Mouse (Mus musculus): Measurements from ENCODE around the gene Ddx1. TPM values are rescaled to one million over a fixed set of nuclear protein-coding genes. Genes with fewer than 3 reads are reported as not detected.

Ddx1 gene
- polyA plus RNA-seq, 1 experiment, result 43.0 TPM

DNA sequence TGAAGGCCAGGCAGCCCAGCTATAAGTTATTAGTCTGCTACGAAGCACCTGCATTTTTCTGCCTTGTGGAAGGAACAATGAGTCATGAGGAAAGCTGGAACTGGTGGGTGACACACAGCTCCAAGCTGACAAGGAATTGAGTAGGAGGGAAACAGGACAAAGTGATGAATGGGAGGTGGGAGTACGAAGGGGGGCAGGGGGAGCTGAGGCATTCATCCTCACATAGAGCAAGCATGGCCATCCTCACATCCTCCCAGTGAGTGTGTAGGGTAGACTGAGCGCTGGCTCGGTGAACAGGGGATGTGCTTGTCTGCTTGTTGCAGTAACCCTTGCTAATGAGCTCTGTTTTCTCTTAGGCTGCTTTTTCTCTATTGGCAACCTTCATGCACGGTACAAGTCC is 81.9 kb downstream of the Ddx1 start:
- Histone ChIP-seq H3K36me3 (ENCODE audit: control insufficient read depth, insufficient read depth) (no peaks in the 10 kb centered on the region), H3ac (ENCODE audit: control insufficient read depth, insufficient read length, low read depth) (no peak overlapping the region), H3K79me2 (ENCODE audit: control insufficient read depth, insufficient read depth) (no peaks in the 10 kb centered on the region), H3K4me3 (ENCODE audit: insufficient read depth, poor library complexity, severe bottlenecking) (no peak overlapping the region), H3K79me3 (ENCODE audit: low read depth) (no peaks in the 10 kb centered on the region), H3K27me3 (ENCODE audit: control insufficient read depth, insufficient read depth, insufficient read length) (no peaks in the 10 kb centered on the region)
- no peak for TF ChIP-seq FOSL1 (IDR thresholded peaks at IDR 0.05; ENCODE audit: insufficient read depth, low read length, poor library complexity, severe bottlenecking)
- TF ChIP-seq CTCF (IDR thresholded peaks at IDR 0.05; ENCODE audit: control insufficient read depth, insufficient read depth, insufficient read length), result no peak
- no peak for TF ChIP-seq USF1 (IDR thresholded peaks at IDR 0.05; ENCODE audit: low read depth)
- TF ChIP-seq MAX (IDR thresholded peaks at IDR 0.05), result no peak
- no peak for TF ChIP-seq MYOG (IDR thresholded peaks at IDR 0.05; ENCODE audit: control insufficient read depth, extremely low read depth, insufficient read length)
- no peak for TF ChIP-seq CEBPB (IDR thresholded peaks at IDR 0.05; ENCODE audit: low read depth)
- no peak for TF ChIP-seq MYOD1 (IDR thresholded peaks at IDR 0.05; ENCODE audit: control insufficient read depth, insufficient read length, low read depth)

Other genes starting within 250 kb of the Ddx1 start
- 10.5 TPM for gene Nbas, start 19.9 kb upstream of the Ddx1 start, polyA plus RNA-seq (2012; fragmentation: generic; extraction: Trizol)

All from C2C12 (cell line).